Mouse (Mus musculus) gastrocnemius, adult 2 months (tissue): ENCODE results near the gene Lrtm1. TPM values are rescaled to one million over a fixed set of nuclear protein-coding genes. Genes with fewer than 3 reads are reported as not detected.

Experiments
- DNase-seq: peaks from one replicate; pipeline ENCODE4 v3.0.0; 2022
- H3K27ac ChIP-seq: fragments of 200-600 bp; 2 replicates; pipeline ENCODE4 v1.8.1; 2022; ENCODE audit warnings: mild to moderate bottlenecking
- H3K4me3 ChIP-seq: fragments of 200-600 bp; 2 replicates; pipeline ENCODE4 v1.8.1; 2022; ENCODE audit warnings: mild to moderate bottlenecking, moderate library complexity
- CTCF ChIP-seq: fragments of 200-600 bp; IDR thresholded peaks from 2 replicates; pipeline ENCODE4 v1.8.1; 2022; ENCODE audit warnings: antibody characterized with exemption, mild to moderate bottlenecking, moderate library complexity
- intact Hi-C: fragments of 180-260 bp; cut with DNase I; formaldehyde crosslinking; loops from one replicate; pipeline ENCODE4 v1.15.1; 2025
- total RNA-seq, 2 experiments: library from RNA; stranded (reverse); gene quantifications; 2 replicates each; pipeline ENCODE4 v1.2.3; 2021

Gene Lrtm1
- total RNA-seq, 2 experiments from 2014 or later = 20.3 to 37.6 TPM

- no peak for TF ChIP-seq CTCF
- Histone ChIP-seq H3K27ac (peak overlapping the region; percentile 88), H3K4me3 (no peak overlapping the region)
- DNase-seq = no peak
- intact Hi-C loops = no loop called here
These were observed 24.3 kb downstream of the Lrtm1 start for GRCm38 (mm10) chr14:29042355-29042754.

- Histone ChIP-seq H3K4me3 (no peak overlapping the region), H3K27ac (peak overlapping the region; percentile 24; the same call in 1 of the 2 replicates)
- peak; percentile 33 for DNase-seq
- intact Hi-C loops = no loop called here
- TF ChIP-seq CTCF = no peak
These were observed 34.2 kb downstream of the Lrtm1 start for GRCm38 (mm10) chr14:29051951-29052835.

- DNase-seq = no peak
- no peak overlapping the region for H3K27ac ChIP-seq
- H3K4me3 ChIP-seq = no peak overlapping the region
- intact Hi-C loops = no loop called here
- TF ChIP-seq CTCF = no peak
These were observed 42.7 kb downstream of the Lrtm1 start for GRCm38 (mm10) chr14:29060679-29061078.

GRCm38 (mm10) chr14:29061491-29061890, 43.5 kb downstream of the Lrtm1 start:
- no peak overlapping the region for H3K4me3 ChIP-seq

GRCm38 (mm10) chr14:29062676-29063075, 44.7 kb downstream of the Lrtm1 start:
- no peak overlapping the region for H3K4me3 ChIP-seq
- intact Hi-C loops = no loop called here
- no peak for DNase-seq
- TF ChIP-seq CTCF = no peak
- no peak overlapping the region for H3K27ac ChIP-seq

More at GRCm38 (mm10) chr14:29061491-29061890, 43.5 kb downstream of the Lrtm1 start:
- no peak for TF ChIP-seq CTCF
- intact Hi-C loops = no loop called here
- no peak for DNase-seq
- no peak overlapping the region for H3K27ac ChIP-seq

- TF ChIP-seq CTCF = peak; percentile 64
- no peak overlapping the region for H3K27ac ChIP-seq
- intact Hi-C loops = loop anchor here (2.0 kb wide), 1 partner anchor 123 kb away; no protein-coding TSS in a partner anchor
- H3K4me3 ChIP-seq = no peak overlapping the region
- no peak for DNase-seq
These were observed 55.7 kb downstream of the Lrtm1 start for GRCm38 (mm10) chr14:29073747-29074146.

- Histone ChIP-seq H3K4me3 (no peak overlapping the region), H3K27ac (no peak overlapping the region)
- intact Hi-C loops = no loop called here
- TF ChIP-seq CTCF = no peak
- no peak for DNase-seq
These were observed 59.4 kb downstream of the Lrtm1 start for GRCm38 (mm10) chr14:29077418-29077817.

GRCm38 (mm10) chr14:29080228-29080627, 62.2 kb downstream of the Lrtm1 start:
- intact Hi-C loops = no loop called here
- no peak for TF ChIP-seq CTCF
- no peak overlapping the region for H3K27ac ChIP-seq
- no peak overlapping the region for H3K4me3 ChIP-seq
- no peak for DNase-seq

GRCm38 (mm10) chr14:29080630-29081029, 62.6 kb downstream of the Lrtm1 start:
- H3K27ac ChIP-seq = no peak overlapping the region
- no peak for DNase-seq
- no peak for TF ChIP-seq CTCF
- intact Hi-C loops = no loop called here
- no peak overlapping the region for H3K4me3 ChIP-seq

GRCm38 (mm10) chr14:29082171-29082570, 64.2 kb downstream of the Lrtm1 start:
- DNase-seq = no peak
- TF ChIP-seq CTCF = no peak
- intact Hi-C loops = no loop called here
- no peak overlapping the region for H3K4me3 ChIP-seq
- H3K27ac ChIP-seq = no peak overlapping the region
